7 mouse cellular contexts compared by ENCODE assay signal in genomic region chr6:118379451-118380167, GRCm38 (mm10). TPM values are rescaled to one million over a fixed set of nuclear protein-coding genes. Genes with fewer than 3 reads are reported as not detected.
DNase-seq lines count a peak whose midpoint lies in the region; ATAC-seq lines count a peak whose summit lies in the region.

No protein-coding gene starts in this region.

- no peaks in the 10 kb centered on the region for H3K9me3 ChIP-seq in hindbrain, embryonic 16.5 days (ENCODE audit: control insufficient read depth, low read length)

- H3K4me3 ChIP-seq in hindbrain, embryonic 16.5 days (ENCODE audit: low read length) = no peak overlapping the region

- peak overlapping the region; percentile 51 for H3K4me2 ChIP-seq in hindbrain, embryonic 16.5 days (ENCODE audit: low read length)

- H3K36me3 ChIP-seq in hindbrain, embryonic 16.5 days (ENCODE audit: control insufficient read depth, insufficient read depth, low read length) = peaks cover 13% of the 10 kb centered on the region; the same call in 1 of the 2 replicates

- peaks cover 3% of the 10 kb centered on the region; the same call in 1 of the 2 replicates for H3K4me1 ChIP-seq in hindbrain, embryonic 16.5 days (ENCODE audit: control insufficient read depth, insufficient read depth, low read depth, low read length)

- H3K27ac ChIP-seq in hindbrain, embryonic 16.5 days (ENCODE audit: low read depth, low read length) = no peak overlapping the region

- peak overlapping the region; percentile 57 for H3K9ac ChIP-seq in hindbrain, embryonic 16.5 days (ENCODE audit: low read depth, low read length)

- DNase-seq in T-cell, adult 2 months (ENCODE audit: low spot score) = peak; percentile 35
- DNase-seq in cerebellum, postnatal 14 days = peak; percentile 90 to 95
- peak; percentile 68 to 80 for DNase-seq in frontal cortex, postnatal 36 days (ENCODE audit: low spot score in 2 of 2)
- DNase-seq in left cerebral cortex, adult 8-10 months (ENCODE audit: low spot score in 2 of 2) = peak; percentile 13 to 55
- DNase-seq in skeletal muscle tissue, adult 2 months (ENCODE audit: low read depth, low spot score) = peak; percentile 17

- H3K27me3 ChIP-seq in hindbrain, embryonic 16.5 days (replicated peaks; ENCODE audit: control insufficient read depth, insufficient read depth, low read length) = no peaks in the 10 kb centered on the region

- peak; percentile 94 for ATAC-seq in hindbrain, embryonic 16.5 days
- ATAC-seq in megakaryocyte progenitor cell, adult 5-6 weeks (replicated peaks; ENCODE audit: poor library complexity) = peak; percentile 84

- 34% methylated on average over 20 of the region's 20 CpGs for WGBS in hindbrain, embryonic 16.5 days

RNA-seq across cellular contexts. Expression of gene Bms1, which starts 39.7 kb away (rescaled TPM):
- polyA plus RNA-seq in hindbrain, embryonic 16.5 days (2015; fragmentation: Nextera tagmentation; extraction: Ambion mirVana) = 19.1 and 21.2 TPM in 2 replicates
- total RNA-seq in left cerebral cortex, adult 8-10 months (2022) = 10 to 100 TPM; 23.0 to 27.5 (median 24.8) TPM
- total RNA-seq in megakaryocyte progenitor cell, adult 5-6 weeks (2015) = 34.2 and 39.2 TPM in 2 replicates
- total RNA-seq in megakaryocyte progenitor cell, adult 5-6 weeks (2017) = 81.0 and 111 TPM in 2 replicates

Comparison
In these comparisons a context has a peak if more than half of its experiments do, and no peak if none do; other contexts are left out.
1. DNase-seq: peak in every context shown above with its lines; median percentile 92 in cerebellum, postnatal 14 days; 74 in frontal cortex, postnatal 36 days; 35 in T-cell, adult 2 months; 34 in left cerebral cortex, adult 8-10 months; 17 in skeletal muscle tissue, adult 2 months.